Mouse (Mus musculus): ENCODE measurements at regions not wholly inside any gene's neighbourhood (a gene's known extent, or its start where the extent isn't known, plus 50 kb on each side); places are given as distances from the start of the nearest gene placed in this dataset.
A peak's percentile ranks its signal among the peaks of the same experiment; 100 is the strongest.
"Not testable (repeated sequence)": the region's sequence is repeated elsewhere in the genome, so short reads cannot be mapped to it uniquely, and the experiment has no call there.

GRCm38 (mm10) chr2:95433996-95434395 lies 884.0 kb upstream of the Lrrc4c start:
- not testable (repeated sequence) for DNase-seq (ENCODE audit: low spot score in 2 of 2)

DNA sequence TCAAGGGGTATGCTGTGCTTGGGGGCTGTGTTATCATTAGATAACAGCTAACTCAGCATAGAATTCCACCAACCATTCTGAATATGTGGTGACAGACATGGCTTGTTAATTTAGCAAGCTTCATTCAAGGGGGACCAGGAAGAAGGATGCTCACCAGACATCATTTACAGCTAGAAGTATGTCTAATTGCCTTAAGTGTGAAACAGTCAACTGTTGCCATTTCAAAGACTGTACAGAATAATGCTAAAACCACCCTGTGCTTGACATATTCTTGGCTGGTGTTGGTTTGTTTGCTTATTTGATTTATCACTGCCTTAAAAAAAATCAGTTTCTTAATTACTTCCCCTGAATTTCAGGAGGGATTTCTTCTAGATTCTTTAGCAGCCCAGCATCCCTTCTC lies 877.0 kb upstream of the Lrrc4c start:
- no peak for DNase-seq (ENCODE audit: low spot score in 2 of 2)

GRCm38 (mm10) chr2:95443245-95443799 lies 874.6 kb upstream of the Lrrc4c start:
- no peak for DNase-seq (ENCODE audit: low spot score in 2 of 2)

GRCm38 (mm10) chr2:95448897-95449296 lies 869.1 kb upstream of the Lrrc4c start:
- DNase-seq (ENCODE audit: low spot score in 2 of 2), result peak in 1 of 2 experiments; percentile 2

GRCm38 (mm10) chr2:95479827-95480226 lies 838.1 kb upstream of the Lrrc4c start:
- DNase-seq (ENCODE audit: low spot score in 2 of 2), result no peak

DNA sequence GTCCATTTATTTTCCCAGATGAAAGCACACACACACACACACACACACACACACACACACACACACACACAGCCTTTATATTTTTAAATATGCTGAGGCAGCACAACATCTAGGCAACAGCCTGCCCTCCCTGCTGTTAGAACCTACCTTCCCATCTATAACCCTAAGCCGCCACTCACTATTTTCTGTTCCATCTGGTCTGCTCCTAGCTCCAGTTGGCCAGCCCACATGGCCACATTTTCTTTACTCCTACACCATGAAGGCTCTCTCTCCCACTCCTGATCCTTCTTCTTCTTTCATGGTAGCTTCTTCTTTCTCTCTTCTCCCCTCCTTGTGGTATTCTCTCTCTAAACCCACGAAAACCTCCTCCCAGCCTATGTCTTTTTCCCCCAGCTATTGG lies 834.6 kb upstream of the Lrrc4c start:
- DNase-seq (ENCODE audit: low spot score in 2 of 2), result peak; percentile 22 to 52

DNA sequence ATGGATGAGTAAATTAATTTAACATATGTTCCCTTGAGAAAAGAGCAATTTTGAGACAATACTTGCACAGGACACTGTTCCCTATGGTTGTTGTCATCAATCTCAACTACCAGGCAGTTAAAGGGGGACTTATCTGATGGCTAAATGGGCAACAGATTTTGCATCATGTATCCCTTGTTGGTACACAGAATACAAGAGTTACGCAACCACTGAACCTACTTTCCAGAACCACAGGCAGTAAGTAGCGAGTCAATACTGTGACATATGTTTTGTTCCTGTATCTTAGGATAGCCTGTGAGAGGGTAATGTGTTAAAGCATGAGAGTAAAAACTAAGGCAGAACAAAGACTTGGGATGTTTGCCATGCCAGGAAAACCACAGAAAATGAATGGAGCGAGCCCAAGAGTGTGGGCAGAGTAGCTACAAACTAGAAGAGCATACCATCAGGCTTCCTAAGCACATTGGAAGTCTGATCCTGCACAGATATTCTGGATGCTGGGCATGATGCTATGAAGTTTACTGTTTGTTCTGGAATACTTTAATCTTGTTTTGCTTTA lies 830.3 kb upstream of the Lrrc4c start:
- DNase-seq (ENCODE audit: low spot score in 2 of 2), result peak in 1 of 2 experiments; percentile 24

DNA sequence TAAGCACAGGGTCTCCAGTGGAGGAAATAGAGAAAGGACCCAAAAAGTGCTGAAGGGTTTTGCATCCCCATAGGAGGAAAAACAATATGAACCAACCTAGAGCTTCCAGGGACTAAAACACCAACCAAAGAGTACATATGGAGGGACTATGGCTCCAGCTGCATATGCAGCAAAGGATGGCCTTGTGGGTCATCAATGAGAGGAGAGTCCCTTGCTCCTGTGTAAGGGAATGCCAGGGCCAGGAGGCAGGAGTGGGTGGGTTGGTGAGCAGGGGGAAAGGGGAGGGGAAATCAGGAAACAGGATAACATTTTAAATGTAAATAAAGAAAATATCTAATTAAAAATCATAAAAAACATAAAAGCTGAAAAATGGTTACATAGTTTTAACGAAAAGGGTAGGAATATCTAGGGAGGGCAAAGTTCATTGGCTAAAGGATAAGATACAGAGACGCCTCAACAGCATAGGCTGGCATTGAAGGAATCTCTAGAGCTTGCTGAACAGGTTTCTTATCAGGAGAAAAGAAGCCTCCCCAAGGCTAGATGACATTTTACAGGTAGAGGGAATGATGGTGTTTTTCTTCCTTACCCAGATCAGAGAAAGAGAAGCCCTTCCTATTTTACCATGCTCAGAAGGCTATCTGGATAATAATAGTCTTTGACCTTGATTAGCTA lies 823.8 kb upstream of the Lrrc4c start:
- DNase-seq (ENCODE audit: low spot score in 2 of 2), result no peak

- DNase-seq (ENCODE audit: low spot score in 2 of 2), result peak in 1 of 2 experiments; percentile 2
These were observed 823.3 kb upstream of the Lrrc4c start for GRCm38 (mm10) chr2:95494698-95495088.

GRCm38 (mm10) chr2:95511286-95511685 lies 806.7 kb upstream of the Lrrc4c start:
- DNase-seq (ENCODE audit: low spot score in 2 of 2), result no peak

- DNase-seq (ENCODE audit: low spot score in 2 of 2), result no peak
These were observed 796.3 kb upstream of the Lrrc4c start for GRCm38 (mm10) chr2:95521624-95522023.

DNA sequence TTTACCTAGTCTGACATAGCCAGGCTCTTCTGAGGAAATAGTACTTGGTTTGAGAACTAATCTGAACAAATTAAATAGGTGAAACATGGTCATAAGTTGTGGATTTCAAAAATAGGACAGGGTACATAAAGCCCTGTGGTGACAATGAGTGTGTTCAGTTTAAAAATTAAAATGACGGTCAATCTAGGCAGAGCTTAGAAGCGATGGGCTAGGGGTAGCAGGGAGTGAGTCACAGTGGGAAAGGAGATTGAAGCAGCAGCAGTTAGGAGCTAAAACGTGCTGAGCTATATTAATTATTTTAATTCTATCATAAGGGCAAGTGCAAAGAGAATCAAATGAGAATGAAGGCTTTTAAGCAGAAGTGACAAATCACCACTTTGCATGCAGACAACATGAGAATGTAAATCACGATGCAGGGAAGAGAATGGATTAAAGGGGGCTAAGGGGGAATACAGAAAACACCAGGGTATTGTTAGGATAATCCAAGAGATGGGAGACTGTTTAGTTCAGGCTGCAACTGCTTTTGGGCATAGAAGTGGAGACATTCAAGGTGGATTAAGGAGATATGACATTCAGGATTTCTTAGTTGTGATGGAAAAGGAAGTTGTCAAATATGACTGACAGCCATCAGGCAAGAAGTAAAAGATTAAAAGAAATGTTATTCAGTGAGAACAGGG lies 793.2 kb upstream of the Lrrc4c start:
- DNase-seq (ENCODE audit: low spot score in 2 of 2), result no peak

DNA sequence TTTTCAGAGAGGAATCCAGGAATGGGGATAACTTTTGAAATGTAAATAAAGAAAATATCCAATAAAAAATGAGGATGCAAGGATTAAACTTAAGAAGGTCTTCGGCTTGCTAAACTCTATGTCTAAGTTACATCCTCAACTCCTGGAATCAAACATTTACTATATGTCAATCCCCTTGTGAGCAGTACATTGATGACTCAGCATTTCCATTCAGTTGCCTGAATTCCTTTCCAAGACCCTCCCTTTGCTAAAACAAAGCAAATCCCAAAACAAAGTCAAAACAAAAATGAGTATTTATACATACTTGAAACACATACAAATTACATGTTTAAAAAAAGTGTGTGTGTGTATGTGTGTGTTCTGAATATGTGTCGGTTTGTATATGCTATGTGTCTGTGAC lies 753.9 kb upstream of the Lrrc4c start:
- no peak for DNase-seq (ENCODE audit: low spot score in 2 of 2)

DNA sequence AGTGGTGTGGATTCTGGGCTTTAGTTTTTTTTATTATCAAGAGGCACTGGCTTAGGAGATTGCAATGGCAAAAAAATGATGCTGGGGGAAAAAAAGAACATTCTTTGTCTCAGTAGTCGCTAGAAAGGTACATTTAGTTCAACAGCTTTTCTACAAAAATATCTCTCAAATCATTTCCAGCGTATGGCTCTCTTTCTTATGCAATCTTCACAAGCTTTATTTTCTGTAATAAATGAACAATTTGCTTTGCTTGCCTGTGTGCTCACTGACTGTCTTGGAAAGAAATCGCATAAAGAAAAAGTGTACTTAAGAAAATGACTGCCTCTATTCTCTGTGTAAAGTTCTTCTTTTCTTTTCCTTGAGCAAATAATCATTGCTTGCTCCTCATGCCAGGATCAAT lies 742.1 kb upstream of the Lrrc4c start:
- DNase-seq (ENCODE audit: low spot score in 2 of 2), result peak in 1 of 2 experiments; percentile 9

GRCm38 (mm10) chr2:95579201-95579600 lies 738.8 kb upstream of the Lrrc4c start:
- DNase-seq (ENCODE audit: low spot score in 2 of 2), result no peak

- no peak for DNase-seq (ENCODE audit: low spot score in 2 of 2)
These were observed 732.0 kb upstream of the Lrrc4c start for GRCm38 (mm10) chr2:95586002-95586401.

GRCm38 (mm10) chr2:95587044-95587443 lies 730.9 kb upstream of the Lrrc4c start:
- DNase-seq (ENCODE audit: low spot score in 2 of 2), result no peak

GRCm38 (mm10) chr2:95613354-95613753 lies 704.6 kb upstream of the Lrrc4c start:
- no peak for DNase-seq (ENCODE audit: low spot score in 2 of 2)

- no peak for DNase-seq (ENCODE audit: low spot score in 2 of 2)
These were observed 680.4 kb upstream of the Lrrc4c start for GRCm38 (mm10) chr2:95637533-95637932.

DNA sequence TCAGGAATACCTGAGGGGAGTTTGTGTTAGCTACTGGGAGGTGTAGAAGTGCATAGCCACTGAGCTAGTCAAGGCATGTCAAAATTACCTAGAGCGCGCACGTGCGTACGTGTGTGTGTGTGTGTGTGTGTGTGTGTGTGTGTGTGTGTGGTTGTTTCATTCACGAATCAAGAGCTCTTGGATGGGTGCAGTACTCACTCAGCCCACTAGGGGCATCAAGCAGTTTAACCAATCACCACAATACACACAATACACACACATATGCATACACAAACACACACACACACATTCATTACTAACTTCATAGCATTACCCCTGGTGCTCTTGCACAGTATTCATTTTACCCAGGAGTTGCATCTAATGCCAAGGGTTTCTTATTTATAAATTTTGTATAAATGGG lies 643.6 kb upstream of the Lrrc4c start:
- DNase-seq (ENCODE audit: low spot score in 2 of 2), result no peak

DNA sequence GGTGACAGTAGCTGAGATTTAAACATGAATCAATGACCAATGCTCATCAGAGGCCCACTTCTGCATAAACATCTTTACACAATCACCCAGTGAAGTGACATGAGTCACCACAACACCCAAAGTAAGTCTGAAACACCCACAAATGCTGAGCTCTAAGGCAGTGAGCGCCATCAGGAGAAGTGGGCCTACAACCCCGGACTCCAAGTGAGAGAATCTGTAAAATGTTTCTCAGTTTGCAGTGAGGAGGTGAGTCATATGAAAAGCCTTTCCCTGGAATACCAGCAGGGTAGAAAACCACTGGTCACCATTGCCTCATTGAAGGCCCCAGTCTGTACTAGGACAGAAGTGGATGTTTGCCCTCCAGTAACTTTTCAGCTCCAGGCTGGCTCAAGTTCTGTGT lies 602.6 kb upstream of the Lrrc4c start:
- no peak for DNase-seq (ENCODE audit: low spot score in 2 of 2)

All from layer of hippocampus, adult 18-20 months (tissue).